Mouse (Mus musculus) limb, embryonic 14.5 days (tissue): ENCODE measurements around the gene Dnajc22. TPM values are rescaled to one million over a fixed set of nuclear protein-coding genes. Genes with fewer than 3 reads are reported as not detected.

Experiments used
- ATAC-seq: fragments of 200-750 bp; cut with Nextera tagmentation; 2 replicates; pipeline ENCODE4 v1.8.0; 2017; ENCODE audit warnings: low read depth, moderate number of reproducible peaks, moderate TSS enrichment; ENCODE audit not compliant: low FRiP score
- DNase-seq: peaks from one replicate; pipeline ENCODE4 v3.0.0-alpha.2; 2015; ENCODE audit warnings: low spot score
- H3K27ac ChIP-seq: fragments of 300-500 bp; sonication (generic); replicated peaks from 2 replicates; pipeline ENCODE4 v1.5.1; 2014; ENCODE audit warnings: low read depth, mild to moderate bottlenecking, low read length, moderate library complexity, mixed read lengths
- H3K27me3 ChIP-seq: fragments of 300-500 bp; sonication (generic); 2 replicates; pipeline ENCODE4 v1.6.1; 2014; ENCODE audit warnings: low read length, mixed read lengths; ENCODE audit not compliant: control insufficient read depth, insufficient read depth
- H3K36me3 ChIP-seq: fragments of 300-500 bp; sonication (generic); 2 replicates; pipeline ENCODE4 v1.6.1; 2014; ENCODE audit warnings: mild to moderate bottlenecking, low read length, moderate library complexity, mixed read lengths; ENCODE audit not compliant: control insufficient read depth, insufficient read depth
- H3K4me1 ChIP-seq: fragments of 300-500 bp; sonication (generic); 2 replicates; pipeline ENCODE4 v1.6.1; 2014; ENCODE audit warnings: antibody characterized with exemption, low read length, mixed read lengths; ENCODE audit not compliant: control insufficient read depth, insufficient read depth
- H3K4me2 ChIP-seq: fragments of 300-500 bp; sonication (generic); replicated peaks from 2 replicates; pipeline ENCODE4 v1.6.1; 2014; ENCODE audit warnings: low read depth, mild to moderate bottlenecking, low read length, moderate library complexity; ENCODE audit not compliant: severe bottlenecking
- H3K4me3 ChIP-seq: fragments of 300-500 bp; sonication (generic); replicated peaks from 2 replicates; pipeline ENCODE4 v1.5.1; 2014; ENCODE audit warnings: low read length
- H3K9ac ChIP-seq: fragments of 300-500 bp; sonication (generic); 2 replicates; pipeline ENCODE4 v1.6.1; 2014; ENCODE audit warnings: mild to moderate bottlenecking, low read depth, low read length, moderate library complexity; ENCODE audit not compliant: severe bottlenecking
- H3K9me3 ChIP-seq: fragments of 300-500 bp; sonication (generic); 2 replicates; pipeline ENCODE4 v1.6.1; 2016; ENCODE audit warnings: low read length; ENCODE audit not compliant: control insufficient read depth
- POLR2A ChIP-seq: fragments of 200-500 bp; IDR thresholded peaks from 2 replicates; pipeline ENCODE4 v1.8.0; 2012; ENCODE audit warnings: inconsistent platforms, mild to moderate bottlenecking, moderate library complexity, borderline replicate concordance; ENCODE audit not compliant: insufficient read depth, insufficient read length; ENCODE audit errors: extremely low read depth
- WGBS: fragments of 180-500 bp; shearing (Covaris S2); extraction: QIAGEN DNeasy Blood & Tissue Kit; methylation state at CpG from one replicate; pipeline ENCODE4 v1.1.7; 2014; 5-methylcytosine and 5-hydroxymethylcytosine counted together
- polyA plus RNA-seq, 2 experiments: library from polyadenylated mRNA; depleted of rRNA in 1 of 2; stranded (reverse) in 1 of 2; unstranded in 1 of 2; fragments of >200 nt; fragmentation: Nextera tagmentation in 1 of 2; extraction: Ambion mirVana in 1 of 2; gene quantifications; 2 replicates each; pipeline versions ENCODE4 v1.2.1 to v1.2.3; 2012 to 2014

Dnajc22 gene
- polyA plus RNA-seq, 2 experiments: 0.11 to 0.87 TPM

GRCm38 (mm10) chr15:99082322-99082721, 10.6 kb upstream of the Dnajc22 start:
- no peak overlapping the region for H3K4me3 ChIP-seq
- H3K36me3 ChIP-seq: peaks cover 39% of the 10 kb centered on the region
- H3K27me3 ChIP-seq: peaks cover 35% of the 10 kb centered on the region
- no peak for ATAC-seq
- 94% methylated on average over 12 of the region's 12 CpGs for WGBS
- DNase-seq: no peak
- H3K4me1 ChIP-seq: no peaks in the 10 kb centered on the region
- no peaks in the 10 kb centered on the region for H3K9me3 ChIP-seq
- no peak overlapping the region for H3K9ac ChIP-seq
- no peak overlapping the region for H3K27ac ChIP-seq
- H3K4me2 ChIP-seq: no peak overlapping the region
- TF ChIP-seq POLR2A: no peak

DNA sequence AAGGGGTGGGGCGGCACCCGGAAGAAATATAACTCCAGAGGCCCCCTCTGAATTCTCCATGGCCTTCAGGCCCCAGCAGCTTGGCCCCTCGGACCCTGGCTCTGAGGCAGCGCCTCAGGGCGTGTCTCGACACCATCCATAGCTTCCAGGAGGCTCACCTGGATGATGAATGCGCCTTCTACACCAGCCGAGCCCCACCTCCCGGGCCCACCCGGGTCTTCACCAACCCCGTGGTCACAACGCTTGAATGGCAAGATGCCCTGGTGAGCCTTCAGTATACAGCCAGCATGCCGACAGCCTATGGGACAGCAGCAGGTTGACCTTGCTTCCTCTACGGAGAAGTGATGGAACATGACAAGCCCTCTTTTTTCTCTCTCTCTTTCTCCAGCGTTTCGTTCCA, 10.1 kb upstream of the Dnajc22 start:
- no peak overlapping the region for H3K4me3 ChIP-seq
- ATAC-seq: no peak
- WGBS: 93% methylated on average over 14 of the region's 16 CpGs

DNA sequence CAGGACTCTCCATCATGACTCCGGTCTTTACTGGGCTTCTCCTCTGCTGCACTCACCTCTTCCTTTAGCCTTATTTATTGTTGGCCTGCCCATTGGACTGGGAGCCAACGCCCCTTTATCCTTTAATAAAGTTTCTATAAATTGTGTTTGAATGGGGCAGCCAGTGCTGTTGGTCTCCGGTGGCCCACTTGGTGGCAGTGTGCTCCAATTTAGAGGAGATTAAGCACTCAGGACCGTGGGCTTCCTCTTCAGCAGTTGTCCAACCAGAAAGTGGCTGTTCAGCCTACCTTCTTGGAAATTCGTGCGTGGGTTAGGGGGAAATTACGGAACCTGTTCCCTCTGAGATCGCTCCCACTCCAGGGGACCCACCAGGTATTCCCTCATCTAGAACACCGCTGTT, 9.7 kb upstream of the Dnajc22 start:
- ATAC-seq: no peak
- DNase-seq: peak; percentile 50
- H3K9me3 ChIP-seq: no peaks in the 10 kb centered on the region
- peaks cover 45% of the 10 kb centered on the region for H3K27me3 ChIP-seq
- H3K4me3 ChIP-seq: no peak overlapping the region
- no peak for TF ChIP-seq POLR2A
- H3K36me3 ChIP-seq: peaks cover 31% of the 10 kb centered on the region
- no peak overlapping the region for H3K9ac ChIP-seq
- 68% methylated on average over 9 of the region's 9 CpGs for WGBS
- H3K4me2 ChIP-seq: no peak overlapping the region
- H3K27ac ChIP-seq: no peak overlapping the region
- peaks cover 3% of the 10 kb centered on the region; the same call in 1 of the 2 replicates for H3K4me1 ChIP-seq

More for the DNA sequence above, 10.1 kb upstream of the Dnajc22 start:
- Histone ChIP-seq H3K9me3 (no peaks in the 10 kb centered on the region), H3K4me1 (no peaks in the 10 kb centered on the region), H3K27ac (no peak overlapping the region), H3K36me3 (peaks cover 34% of the 10 kb centered on the region), H3K9ac (no peak overlapping the region), H3K27me3 (peaks cover 41% of the 10 kb centered on the region), H3K4me2 (no peak overlapping the region)
- no peak for TF ChIP-seq POLR2A
- no peak for DNase-seq

GRCm38 (mm10) chr15:99083867-99084557, 9.0 kb upstream of the Dnajc22 start:
- Histone ChIP-seq H3K27me3 (peaks cover 52% of the 10 kb centered on the region), H3K9ac (no peak overlapping the region), H3K4me3 (no peak overlapping the region), H3K4me2 (no peak overlapping the region), H3K36me3 (peaks cover 31% of the 10 kb centered on the region), H3K4me1 (peaks cover 3% of the 10 kb centered on the region; the same call in 1 of the 2 replicates), H3K27ac (no peak overlapping the region), H3K9me3 (no peaks in the 10 kb centered on the region)
- DNase-seq (no peak), ATAC-seq (no peak)
- TF ChIP-seq POLR2A: no peak
- 8% methylated on average over 11 of the region's 11 CpGs for WGBS

GRCm38 (mm10) chr15:99084618-99085017, 8.4 kb upstream of the Dnajc22 start:
- Histone ChIP-seq H3K9ac (no peak overlapping the region), H3K4me1 (peaks cover 3% of the 10 kb centered on the region; the same call in 1 of the 2 replicates), H3K9me3 (no peaks in the 10 kb centered on the region), H3K27ac (no peak overlapping the region), H3K27me3 (peaks cover 58% of the 10 kb centered on the region), H3K36me3 (peaks cover 31% of the 10 kb centered on the region), H3K4me3 (no peak overlapping the region), H3K4me2 (no peak overlapping the region)
- WGBS: 14% methylated on average over 19 of the region's 19 CpGs
- no peak for TF ChIP-seq POLR2A
- no peak for ATAC-seq
- DNase-seq: no peak

DNA sequence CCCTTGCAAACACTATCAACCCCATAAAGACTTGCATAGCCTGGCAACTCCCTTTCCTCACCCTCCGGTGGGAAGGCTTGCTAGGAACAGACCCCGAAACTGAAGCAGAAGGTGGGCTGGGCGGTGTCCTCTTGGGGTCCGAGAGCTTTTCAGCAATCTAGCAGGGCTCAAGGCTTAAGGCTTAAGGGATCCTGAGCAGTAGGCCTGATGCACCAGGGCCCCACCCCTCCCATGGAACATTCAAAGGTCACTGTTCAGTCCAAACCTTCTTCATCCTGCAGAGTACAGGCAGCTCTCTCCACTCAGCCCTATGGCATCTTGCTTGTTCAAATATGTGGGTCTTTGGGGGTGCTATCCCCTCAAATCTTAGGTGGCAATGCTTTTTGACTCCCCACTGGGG, 7.0 kb upstream of the Dnajc22 start:
- TF ChIP-seq POLR2A: no peak
- Histone ChIP-seq H3K36me3 (peaks cover 21% of the 10 kb centered on the region), H3K4me2 (no peak overlapping the region), H3K9me3 (no peaks in the 10 kb centered on the region), H3K4me1 (peaks cover 3% of the 10 kb centered on the region; the same call in 1 of the 2 replicates), H3K9ac (no peak overlapping the region), H3K27me3 (peaks cover 72% of the 10 kb centered on the region), H3K4me3 (no peak overlapping the region), H3K27ac (no peak overlapping the region)
- DNase-seq (no peak), ATAC-seq (no peak)
- 76% methylated on average over 4 of the region's 4 CpGs for WGBS
